Mouse (Mus musculus) cerebellum, adult 2 months (tissue): ENCODE measurements around the gene Slc7a11. TPM values are rescaled to one million over a fixed set of nuclear protein-coding genes. Genes with fewer than 3 reads are reported as not detected.

Experiments used
- DNase-seq, 2 experiments: peaks; one replicate each; pipeline ENCODE4 v3.0.0; 2021
- H3K27ac ChIP-seq: fragments of 200-500 bp; 2 replicates; pipeline ENCODE4 v1.5.1; 2012; ENCODE audit warnings: low read length, control low read depth, inconsistent platforms; ENCODE audit not compliant: insufficient read depth
- H3K27me3 ChIP-seq: fragments of 200-500 bp; 2 replicates; pipeline ENCODE4 v1.6.1; 2012; ENCODE audit warnings: inconsistent platforms, mild to moderate bottlenecking, low read length, moderate library complexity; ENCODE audit not compliant: control insufficient read depth, insufficient read depth
- H3K4me1 ChIP-seq: fragments of 200-500 bp; 2 replicates; pipeline ENCODE4 v1.6.1; 2011; ENCODE audit warnings: low read length; ENCODE audit not compliant: control insufficient read depth, insufficient read depth
- H3K4me3 ChIP-seq: fragments of 200-500 bp; replicated peaks from 2 replicates; pipeline ENCODE3; 2011; ENCODE audit warnings: mild to moderate bottlenecking, low read depth, low read length, control low read depth; ENCODE audit not compliant: insufficient read depth
- CTCF ChIP-seq: fragments of 200-500 bp; IDR thresholded peaks from 2 replicates; pipeline ENCODE4 v1.5.1; 2011; ENCODE audit warnings: low read depth, mild to moderate bottlenecking, control low read depth, low read length, moderate library complexity, borderline replicate concordance; ENCODE audit not compliant: insufficient read depth
- POLR2A ChIP-seq: fragments of 200-500 bp; IDR thresholded peaks from 2 replicates; pipeline ENCODE4 v1.6.1; 2011; ENCODE audit warnings: low read length, control low read depth, borderline replicate concordance; ENCODE audit not compliant: insufficient read depth
- WGBS: fragments of 180-500 bp; shearing (Covaris S2); methylation state at CpG from one replicate; pipeline ENCODE4 v1.1.7; 2018; 5-methylcytosine and 5-hydroxymethylcytosine counted together
- polyA plus RNA-seq: library from polyadenylated mRNA; depleted of rRNA; stranded (reverse); fragments of >200 nt; gene quantifications from 2 replicates; pipeline ENCODE4 v1.2.3, GENCODE M21; 2012

Gene Slc7a11
- polyA plus RNA-seq, 1 experiment = 5.7 TPM

DNA sequence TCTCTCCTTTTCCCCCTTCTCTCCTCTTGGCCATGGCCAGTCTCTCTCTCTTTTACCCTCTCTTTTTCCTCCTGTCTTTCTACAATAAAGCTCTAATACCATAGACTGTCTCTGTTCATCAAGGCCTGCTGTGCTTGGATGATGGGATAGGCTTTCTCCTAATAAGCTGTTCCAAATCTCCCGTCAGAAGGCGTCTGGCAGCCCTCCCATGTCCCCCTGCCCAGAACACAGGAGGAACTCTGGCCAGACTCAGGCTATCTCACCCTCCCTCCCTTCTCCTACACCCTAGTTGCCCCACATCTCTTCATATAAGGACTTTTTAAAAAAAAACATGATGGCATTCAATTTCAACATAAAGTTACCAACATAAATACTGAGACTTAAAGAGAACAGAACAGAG, 456.2 kb downstream of the Slc7a11 start:
- DNase-seq = no peak
- no peak overlapping the region for H3K27ac ChIP-seq
- no peaks in the 10 kb centered on the region for H3K27me3 ChIP-seq
- 8% methylated on average over 2 of the region's 2 CpGs for WGBS
- H3K4me1 ChIP-seq = no peaks in the 10 kb centered on the region
- no peak overlapping the region for H3K4me3 ChIP-seq
- TF ChIP-seq CTCF (no peak), POLR2A (no peak)

DNA sequence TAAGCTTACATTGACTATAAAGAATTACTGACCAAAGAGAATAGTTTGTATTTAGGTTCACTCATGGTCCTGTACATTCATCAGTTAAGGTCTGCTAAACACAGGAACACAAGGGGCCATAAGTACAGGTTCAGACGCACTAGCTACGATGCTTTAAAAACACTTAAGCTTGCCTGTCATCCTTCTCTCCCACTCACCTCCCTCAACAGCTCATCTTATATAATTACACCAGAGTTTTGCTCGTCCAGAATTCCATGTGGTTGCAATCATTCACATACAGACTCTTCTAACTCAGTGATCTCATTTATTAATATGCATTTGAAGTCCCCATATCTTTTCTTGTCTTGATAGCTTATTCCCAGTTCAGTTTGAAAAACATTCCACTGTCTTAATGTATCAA, 458.6 kb downstream of the Slc7a11 start:
- TF ChIP-seq POLR2A (no peak), CTCF (no peak)
- H3K27ac ChIP-seq = no peak overlapping the region
- no peaks in the 10 kb centered on the region for H3K4me1 ChIP-seq
- WGBS = 91% methylated on average over 3 of the region's 3 CpGs
- no peak overlapping the region for H3K4me3 ChIP-seq
- DNase-seq = no peak
- no peaks in the 10 kb centered on the region for H3K27me3 ChIP-seq

DNA sequence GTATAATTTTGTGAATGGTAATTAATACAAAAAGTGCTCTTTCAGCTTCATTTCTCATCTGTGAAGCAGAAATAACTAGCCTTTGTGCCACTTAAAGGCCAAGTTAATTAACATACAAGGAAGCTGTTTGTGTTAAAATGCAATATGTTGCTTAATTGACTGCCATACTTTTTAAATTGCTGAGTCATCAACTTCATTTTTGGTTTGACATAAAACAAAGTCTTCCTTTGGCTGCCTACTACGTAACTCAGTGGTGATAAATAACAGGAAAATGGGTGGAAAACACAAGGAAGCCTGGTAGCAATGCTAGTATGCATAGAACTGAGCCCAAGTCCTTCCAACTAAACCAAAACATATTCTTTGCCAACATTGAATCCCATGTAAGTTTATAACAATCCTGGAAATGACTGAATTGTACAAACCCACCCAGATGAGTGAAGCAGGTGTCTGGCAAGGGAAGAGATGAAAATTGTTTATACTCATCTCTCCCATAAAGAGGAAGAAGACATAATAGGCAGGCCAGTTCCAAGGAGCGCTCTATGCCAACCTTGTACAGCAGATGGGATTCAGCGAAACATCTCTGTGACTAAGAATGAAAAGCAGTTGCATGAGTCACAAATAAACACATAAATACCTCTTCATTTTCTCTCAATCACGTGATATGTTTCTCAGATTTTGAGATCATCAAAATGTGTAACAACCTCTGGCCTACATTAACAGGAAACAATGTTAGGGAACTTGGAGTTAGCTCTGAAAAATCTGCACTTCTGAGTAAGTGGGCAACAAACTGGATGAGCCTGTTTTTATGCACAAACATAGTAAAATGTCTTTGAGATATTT, 459.8 kb downstream of the Slc7a11 start:
- no peak overlapping the region for H3K27ac ChIP-seq
- WGBS = 57% methylated on average over 4 of the region's 4 CpGs
- no peaks in the 10 kb centered on the region for H3K4me1 ChIP-seq
- no peaks in the 10 kb centered on the region for H3K27me3 ChIP-seq
- TF ChIP-seq POLR2A = no peak
- no peak for TF ChIP-seq CTCF
- H3K4me3 ChIP-seq = no peak overlapping the region
- no peak for DNase-seq

DNA sequence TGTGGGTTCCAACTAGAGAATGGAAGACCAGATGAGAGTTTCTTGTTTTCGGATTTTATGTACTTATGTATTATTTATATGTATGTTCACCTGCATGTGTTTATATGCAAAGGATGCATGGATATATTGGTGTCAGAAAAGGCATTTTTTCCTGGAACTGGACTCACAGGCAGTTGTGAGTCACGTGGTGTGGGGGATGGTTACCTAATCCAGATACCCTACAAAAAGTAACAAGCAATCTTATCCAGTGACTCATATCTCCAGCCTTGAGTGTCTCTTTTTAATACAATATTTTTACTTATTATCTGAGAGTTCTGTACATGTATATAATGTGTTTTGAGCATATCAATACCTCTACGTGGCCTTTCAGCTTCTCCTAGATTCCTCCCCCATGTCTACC, 469.4 kb downstream of the Slc7a11 start:
- no peaks in the 10 kb centered on the region for H3K27me3 ChIP-seq
- no peaks in the 10 kb centered on the region for H3K4me1 ChIP-seq
- no peak overlapping the region for H3K4me3 ChIP-seq
- TF ChIP-seq CTCF = no peak
- no peak for TF ChIP-seq POLR2A
- 96% methylated on average over 3 of the region's 3 CpGs for WGBS
- DNase-seq = no peak
- H3K27ac ChIP-seq = no peak overlapping the region

DNA sequence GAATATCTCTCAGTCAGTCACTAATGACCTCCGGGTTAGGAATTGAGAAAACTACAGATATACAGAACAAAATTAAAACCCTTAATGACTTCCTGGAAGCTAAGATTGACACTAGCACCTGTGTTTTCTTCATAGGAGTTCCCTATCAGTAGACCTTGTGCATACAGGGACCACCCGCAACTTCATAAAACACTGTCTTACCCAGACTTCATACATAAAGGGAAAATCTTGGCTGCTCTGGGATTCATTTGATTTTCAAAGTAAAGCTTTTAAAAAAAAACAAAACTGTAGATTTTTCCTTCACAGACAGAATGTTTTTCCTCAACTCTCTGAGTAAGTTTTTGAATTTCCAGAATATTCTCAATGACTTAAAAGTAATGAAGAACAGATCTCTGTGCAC, 477.8 kb downstream of the Slc7a11 start:
- Histone ChIP-seq H3K27ac (no peak overlapping the region), H3K4me1 (no peaks in the 10 kb centered on the region), H3K4me3 (no peak overlapping the region), H3K27me3 (no peaks in the 10 kb centered on the region)
- WGBS = 96% methylated on average over 2 of the region's 2 CpGs
- TF ChIP-seq CTCF (no peak), POLR2A (no peak)
- DNase-seq = no peak

DNA sequence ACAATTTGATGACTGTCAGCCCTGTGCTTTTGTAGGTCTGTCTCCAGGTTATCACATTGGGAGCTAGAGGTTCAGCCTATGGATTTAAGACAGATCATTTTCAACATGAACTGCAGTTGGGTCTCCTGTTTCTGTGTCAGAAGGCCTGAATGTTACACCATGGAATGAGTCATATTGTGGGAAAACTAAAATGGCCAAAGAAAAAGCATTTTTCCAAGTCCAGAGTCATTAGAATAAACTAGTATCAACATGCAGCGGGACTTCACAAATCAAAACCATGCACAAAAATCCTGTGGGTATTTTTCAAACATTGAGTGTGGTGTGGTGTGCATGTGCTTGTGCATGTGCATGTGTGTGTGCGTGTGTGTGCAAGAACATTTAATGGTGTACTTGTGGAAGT, 482.8 kb downstream of the Slc7a11 start:
- no peak for DNase-seq
- WGBS = 99% methylated on average over 2 of the region's 2 CpGs
- H3K27me3 ChIP-seq = no peaks in the 10 kb centered on the region
- H3K4me3 ChIP-seq = no peak overlapping the region
- TF ChIP-seq CTCF = no peak
- TF ChIP-seq POLR2A = no peak
- H3K4me1 ChIP-seq = no peaks in the 10 kb centered on the region
- no peak overlapping the region for H3K27ac ChIP-seq

DNA sequence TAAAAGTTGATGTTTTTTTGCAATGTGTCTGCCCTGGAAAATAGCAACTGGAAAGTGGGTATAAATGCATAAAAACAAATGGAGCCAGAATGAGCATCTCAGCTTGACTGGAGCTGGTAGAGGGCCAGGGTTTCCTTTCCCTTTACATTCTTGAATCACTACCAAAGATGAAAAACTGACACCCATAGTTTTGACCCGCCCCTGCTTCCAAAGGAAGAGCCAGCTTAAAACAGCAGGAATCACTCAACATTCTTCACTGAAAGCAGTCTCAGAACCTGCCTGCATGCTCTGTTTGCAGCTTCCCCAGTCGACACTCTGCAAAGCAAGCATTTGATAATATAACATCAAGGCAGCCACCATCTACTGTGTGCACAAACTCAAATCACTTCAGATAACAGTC, 496.6 kb downstream of the Slc7a11 start:
- WGBS = 15% methylated on average over 2 of the region's 2 CpGs
- Histone ChIP-seq H3K27me3 (no peaks in the 10 kb centered on the region), H3K4me1 (no peaks in the 10 kb centered on the region), H3K27ac (no peak overlapping the region), H3K4me3 (no peak overlapping the region)
- no peak for TF ChIP-seq POLR2A
- TF ChIP-seq CTCF = no peak
- no peak for DNase-seq

DNA sequence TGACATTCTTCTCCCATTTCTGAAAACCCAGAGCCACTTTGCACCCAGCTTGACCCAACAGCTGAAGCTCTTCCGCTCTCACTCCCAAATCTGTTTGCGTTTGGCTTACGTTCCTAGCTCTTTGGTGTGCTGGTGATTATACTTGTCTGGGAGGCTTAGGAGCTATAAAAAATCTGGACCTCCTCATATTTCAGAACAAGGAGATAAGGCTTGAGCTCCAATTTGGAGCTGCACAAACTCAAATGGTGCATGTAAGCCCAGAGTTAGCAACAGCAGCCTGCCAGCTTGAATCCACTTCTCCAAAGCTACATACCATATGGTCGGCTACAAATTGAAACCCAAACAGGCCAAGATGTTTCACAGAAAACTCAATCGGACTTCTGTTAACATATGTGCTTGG, 498.6 kb downstream of the Slc7a11 start:
- no peak for DNase-seq
- Histone ChIP-seq H3K4me1 (no peaks in the 10 kb centered on the region), H3K4me3 (no peak overlapping the region), H3K27ac (no peak overlapping the region), H3K27me3 (no peaks in the 10 kb centered on the region)
- 19% methylated on average over 5 of the region's 5 CpGs for WGBS
- no peak for TF ChIP-seq CTCF
- no peak for TF ChIP-seq POLR2A
